ENCODE assay signal across 8 mouse cellular contexts in genomic region chr7:106145013-106145754, GRCm38 (mm10).
DNase-seq lines count a peak whose midpoint lies in the region; ATAC-seq and TF ChIP-seq lines count a peak whose summit lies in the region.
"Not testable (repeated sequence)": the region's sequence is repeated elsewhere in the genome, so short reads cannot be mapped to it uniquely, and the experiment has no call there.

No protein-coding gene starts in this region.

- WGBS in forebrain, embryonic 15.5 days, result no CpG with 5 or more reads among the region's 2 CpGs
- WGBS in hindbrain, embryonic 12.5 days, result 100% methylated on average over 1 of the region's 2 CpGs
- no CpG with 5 or more reads among the region's 2 CpGs for WGBS in kidney, postnatal 0 days
- no CpG with 5 or more reads among the region's 2 CpGs for WGBS in midbrain, embryonic 12.5 days
- WGBS in thymus, adult 2 months, result 100% methylated on average over 1 of the region's 2 CpGs

- H3K4me1 ChIP-seq in forebrain, embryonic 15.5 days; hindbrain, embryonic 12.5 days; kidney, postnatal 0 days (replicated peaks; ENCODE audit: insufficient read depth, low read length); midbrain, embryonic 12.5 days; thymus, adult 2 months (replicated peaks; ENCODE audit: control insufficient read depth, insufficient read depth, low read length): not testable (repeated sequence)

- not testable (repeated sequence) for H3K27ac ChIP-seq in forebrain, embryonic 15.5 days (replicated peaks); hindbrain, embryonic 12.5 days; kidney, postnatal 0 days; midbrain, embryonic 12.5 days (replicated peaks); thymus, adult 2 months (ENCODE audit: control insufficient read depth, insufficient read depth, low read length)

- H3K9me3 ChIP-seq in forebrain, embryonic 15.5 days; hindbrain, embryonic 12.5 days (replicated peaks); kidney, postnatal 0 days (replicated peaks; ENCODE audit: low read length); midbrain, embryonic 12.5 days: not testable (repeated sequence)

- H3K9ac ChIP-seq in forebrain, embryonic 15.5 days (replicated peaks); hindbrain, embryonic 12.5 days; kidney, postnatal 0 days (ENCODE audit: low read depth, low read length); midbrain, embryonic 12.5 days (replicated peaks): not testable (repeated sequence)

- ATAC-seq in activated CD4-positive, CD25-positive, alpha-beta regulatory T cell, adult 4 months, result peak; percentile 78
- peak; percentile 35; the same call in 1 of the 2 replicates for ATAC-seq in forebrain, embryonic 15.5 days (replicated peaks)
- ATAC-seq in hindbrain, embryonic 12.5 days (ENCODE audit: low FRiP score), result peak; percentile 56; the same call in 1 of the 2 replicates
- ATAC-seq in inflammation-experienced regulatory T-cells, adult 6 months, result peak; percentile 82
- ATAC-seq in kidney, postnatal 0 days (replicated peaks; ENCODE audit: low FRiP score, low read depth), result peak; percentile 57
- peak; percentile 76 for ATAC-seq in midbrain, embryonic 12.5 days (ENCODE audit: low FRiP score, low read depth)
- peak; percentile 83 for ATAC-seq in monocyte, adult 5-6 weeks (replicated peaks; ENCODE audit: insufficient number of reproducible peaks, low FRiP score, low TSS enrichment, poor library complexity, severe bottlenecking)

- not testable (repeated sequence) for TF ChIP-seq POLR2A in thymus, adult 2 months (IDR thresholded peaks at IDR 0.05; ENCODE audit: control insufficient read depth, extremely low read depth, insufficient read depth, low read length, poor library complexity)

- not testable (repeated sequence) for H3K4me3 ChIP-seq in forebrain, embryonic 15.5 days; hindbrain, embryonic 12.5 days; kidney, postnatal 0 days (replicated peaks; ENCODE audit: low read depth, low read length); midbrain, embryonic 12.5 days; thymus, adult 2 months (ENCODE audit: control insufficient read depth, insufficient read depth, low read length)

- DNase-seq in kidney, postnatal 0 days (ENCODE audit: low spot score), result not testable (repeated sequence)
- peak; percentile 0 for DNase-seq in thymus, adult 2 months

- TF ChIP-seq CTCF in kidney, postnatal 0 days (IDR thresholded peaks at IDR 0.05; ENCODE audit: low read depth); thymus, adult 2 months (IDR thresholded peaks at IDR 0.05; ENCODE audit: borderline replicate concordance, control insufficient read depth, extremely low read depth, insufficient read depth, low read length, poor library complexity): not testable (repeated sequence)

- H3K36me3 ChIP-seq in forebrain, embryonic 15.5 days; hindbrain, embryonic 12.5 days; kidney, postnatal 0 days (ENCODE audit: insufficient read depth, low read length); midbrain, embryonic 12.5 days; thymus, adult 2 months (ENCODE audit: control insufficient read depth, insufficient read depth, low read length): not testable (repeated sequence)

- H3K4me2 ChIP-seq in forebrain, embryonic 15.5 days (replicated peaks); hindbrain, embryonic 12.5 days (replicated peaks); kidney, postnatal 0 days (ENCODE audit: low read length); midbrain, embryonic 12.5 days (replicated peaks): not testable (repeated sequence)

- H3K27me3 ChIP-seq in forebrain, embryonic 15.5 days; hindbrain, embryonic 12.5 days; kidney, postnatal 0 days (ENCODE audit: insufficient read depth, low read length); midbrain, embryonic 12.5 days; thymus, adult 2 months (ENCODE audit: control insufficient read depth, insufficient read depth, low read length): not testable (repeated sequence)
